Mouse (Mus musculus): Measurements from ENCODE around the gene Mmrn1.

GRCm38 (mm10) chr6:60969407-60969806 is 44.6 kb downstream of the Mmrn1 start:
- TF ChIP-seq CTCF (IDR thresholded peaks at IDR 0.05; ENCODE audit: extremely low read depth, insufficient read depth, insufficient read length, insufficient replicate concordance) (no peak), POLR2A (IDR thresholded peaks at IDR 0.05; ENCODE audit: low read depth, low read length) (no peak)

Data from spleen, adult 2 months (tissue).